Mouse (Mus musculus): ENCODE measurements around the gene Zfyve1. TPM values are rescaled to one million over a fixed set of nuclear protein-coding genes. Genes with fewer than 3 reads are reported as not detected.

Gene Zfyve1
- polyA plus RNA-seq, 1 experiment from 2014 or later = 27.3 TPM

- peaks cover 14% of the 10 kb centered on the region for H3K4me1 ChIP-seq (ENCODE audit: control insufficient read depth, insufficient read depth, low read length)
- no peak overlapping the region for H3K4me3 ChIP-seq (ENCODE audit: low read depth, low read length)
- H3K27ac ChIP-seq (ENCODE audit: low read length) = no peak overlapping the region
- 86% methylated on average over 6 of the region's 6 CpGs for WGBS
- H3K36me3 ChIP-seq (ENCODE audit: control insufficient read depth, insufficient read depth, low read length) = no peaks in the 10 kb centered on the region
- ATAC-seq = no peak
- no peaks in the 10 kb centered on the region for H3K9me3 ChIP-seq (replicated peaks; ENCODE audit: control insufficient read depth, low read length, poor library complexity, severe bottlenecking)
- H3K4me2 ChIP-seq (ENCODE audit: low read length) = no peak overlapping the region
- no peak overlapping the region for H3K9ac ChIP-seq (ENCODE audit: low read depth, low read length)
- no peaks in the 10 kb centered on the region for H3K27me3 ChIP-seq (ENCODE audit: control insufficient read depth, insufficient read depth, low read depth, low read length)
Observed at GRCm38 (mm10) chr12:83523056-83523455, 74.0 kb downstream of the Zfyve1 start.

DNA sequence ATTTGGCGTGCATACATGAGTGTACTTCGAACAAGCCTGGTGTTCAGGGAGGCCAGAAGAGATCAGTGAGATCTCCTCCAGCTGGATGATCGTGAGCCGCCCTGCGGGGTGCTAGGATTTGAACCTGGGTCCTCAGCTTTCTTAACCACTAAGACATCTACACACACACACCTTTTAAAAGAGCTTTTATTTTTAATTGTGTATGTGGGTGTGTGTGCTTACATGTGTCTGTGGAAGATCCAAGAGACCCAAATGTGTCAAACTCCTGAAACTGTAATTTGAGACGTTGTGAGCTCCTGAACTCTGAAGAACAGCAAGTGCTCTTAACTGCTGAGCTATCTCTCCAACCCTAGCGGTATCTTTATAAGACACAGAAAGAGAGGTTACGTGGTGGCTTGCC, 75.9 kb downstream of the Zfyve1 start:
- Histone ChIP-seq H3K4me2 (ENCODE audit: low read length) (peak overlapping the region; percentile 61), H3K27ac (ENCODE audit: low read length) (no peak overlapping the region), H3K4me1 (ENCODE audit: control insufficient read depth, insufficient read depth, low read length) (peaks cover 14% of the 10 kb centered on the region), H3K9ac (ENCODE audit: low read depth, low read length) (peak overlapping the region; percentile 59), H3K4me3 (ENCODE audit: low read depth, low read length) (peak overlapping the region; percentile 46), H3K9me3 (replicated peaks; ENCODE audit: control insufficient read depth, low read length, poor library complexity, severe bottlenecking) (no peaks in the 10 kb centered on the region), H3K27me3 (ENCODE audit: control insufficient read depth, insufficient read depth, low read depth, low read length) (no peaks in the 10 kb centered on the region), H3K36me3 (ENCODE audit: control insufficient read depth, insufficient read depth, low read length) (no peaks in the 10 kb centered on the region)
- ATAC-seq = no peak
- WGBS = 47% methylated on average over 8 of the region's 8 CpGs

- H3K9me3 ChIP-seq (replicated peaks; ENCODE audit: control insufficient read depth, low read length, poor library complexity, severe bottlenecking) = no peaks in the 10 kb centered on the region
- H3K4me1 ChIP-seq (ENCODE audit: control insufficient read depth, insufficient read depth, low read length) = peaks cover 14% of the 10 kb centered on the region
- peak within 1 kb of the TSS; percentile 35 for H3K27ac ChIP-seq (ENCODE audit: low read length)
- H3K9ac ChIP-seq (ENCODE audit: low read depth, low read length) = peak within 1 kb of the TSS; percentile 59
- peak within 1 kb of the TSS; percentile 46 for H3K4me3 ChIP-seq (ENCODE audit: low read depth, low read length)
- H3K4me2 ChIP-seq (ENCODE audit: low read length) = peak within 1 kb of the TSS; percentile 61
- WGBS = under 1% methylated on average over 32 of the region's 32 CpGs
- H3K27me3 ChIP-seq (ENCODE audit: control insufficient read depth, insufficient read depth, low read depth, low read length) = no peaks in the 10 kb centered on the region
- ATAC-seq = peak; percentile 99
- no peaks in the 10 kb centered on the region for H3K36me3 ChIP-seq (ENCODE audit: control insufficient read depth, insufficient read depth, low read length)
Observed at GRCm38 (mm10) chr12:83520311-83520890, 76.6 kb downstream of the Zfyve1 start, which contains the start of gene Dcaf4. Gene Dcaf4 (plus strand): TSS chr12:83520466.

- Histone ChIP-seq H3K4me3 (ENCODE audit: low read depth, low read length) (no peak overlapping the region), H3K4me1 (ENCODE audit: control insufficient read depth, insufficient read depth, low read length) (peaks cover 16% of the 10 kb centered on the region), H3K9ac (ENCODE audit: low read depth, low read length) (no peak overlapping the region), H3K27me3 (ENCODE audit: control insufficient read depth, insufficient read depth, low read depth, low read length) (no peaks in the 10 kb centered on the region), H3K36me3 (ENCODE audit: control insufficient read depth, insufficient read depth, low read length) (no peaks in the 10 kb centered on the region), H3K27ac (ENCODE audit: low read length) (no peak overlapping the region), H3K9me3 (replicated peaks; ENCODE audit: control insufficient read depth, low read length, poor library complexity, severe bottlenecking) (no peaks in the 10 kb centered on the region), H3K4me2 (ENCODE audit: low read length) (no peak overlapping the region)
- 98% methylated on average over 3 of the region's 3 CpGs for whole genome bisulfite sequencing
- no peak for ATAC-seq
Observed at GRCm38 (mm10) chr12:83517580-83517979, 79.4 kb downstream of the Zfyve1 start.

- no peaks in the 10 kb centered on the region for H3K9me3 ChIP-seq (replicated peaks; ENCODE audit: control insufficient read depth, low read length, poor library complexity, severe bottlenecking)
- 0 out of 2 replicates have a peak, but pooled peaks cover 4% of the 10 kb centered on the region for H3K4me1 ChIP-seq (ENCODE audit: control insufficient read depth, insufficient read depth, low read length)
- no peak overlapping the region for H3K9ac ChIP-seq (ENCODE audit: low read depth, low read length)
- H3K4me2 ChIP-seq (ENCODE audit: low read length) = no peak overlapping the region
- ATAC-seq = no peak
- no peaks in the 10 kb centered on the region for H3K27me3 ChIP-seq (ENCODE audit: control insufficient read depth, insufficient read depth, low read depth, low read length)
- H3K4me3 ChIP-seq (ENCODE audit: low read depth, low read length) = no peak overlapping the region
- no peaks in the 10 kb centered on the region for H3K36me3 ChIP-seq (ENCODE audit: control insufficient read depth, insufficient read depth, low read length)
- no peak overlapping the region for H3K27ac ChIP-seq (ENCODE audit: low read length)
- 56% methylated on average over 4 of the region's 4 CpGs for WGBS
Observed at GRCm38 (mm10) chr12:83514216-83514615, 82.8 kb downstream of the Zfyve1 start.

- Histone ChIP-seq H3K4me3 (ENCODE audit: low read depth, low read length) (no peak overlapping the region), H3K9ac (ENCODE audit: low read depth, low read length) (no peak overlapping the region), H3K9me3 (replicated peaks; ENCODE audit: control insufficient read depth, low read length, poor library complexity, severe bottlenecking) (no peaks in the 10 kb centered on the region), H3K36me3 (ENCODE audit: control insufficient read depth, insufficient read depth, low read length) (no peaks in the 10 kb centered on the region), H3K4me1 (ENCODE audit: control insufficient read depth, insufficient read depth, low read length) (0 out of 2 replicates have a peak, but pooled peaks cover 4% of the 10 kb centered on the region), H3K4me2 (ENCODE audit: low read length) (no peak overlapping the region), H3K27me3 (ENCODE audit: control insufficient read depth, insufficient read depth, low read depth, low read length) (no peaks in the 10 kb centered on the region), H3K27ac (ENCODE audit: low read length) (no peak overlapping the region)
- 33% methylated on average over 5 of the region's 5 CpGs for WGBS
- ATAC-seq = 0 out of 2 replicates have a peak, but pooled peaks have one; percentile 36
Observed at GRCm38 (mm10) chr12:83513185-83513584, 83.8 kb downstream of the Zfyve1 start.

DNA sequence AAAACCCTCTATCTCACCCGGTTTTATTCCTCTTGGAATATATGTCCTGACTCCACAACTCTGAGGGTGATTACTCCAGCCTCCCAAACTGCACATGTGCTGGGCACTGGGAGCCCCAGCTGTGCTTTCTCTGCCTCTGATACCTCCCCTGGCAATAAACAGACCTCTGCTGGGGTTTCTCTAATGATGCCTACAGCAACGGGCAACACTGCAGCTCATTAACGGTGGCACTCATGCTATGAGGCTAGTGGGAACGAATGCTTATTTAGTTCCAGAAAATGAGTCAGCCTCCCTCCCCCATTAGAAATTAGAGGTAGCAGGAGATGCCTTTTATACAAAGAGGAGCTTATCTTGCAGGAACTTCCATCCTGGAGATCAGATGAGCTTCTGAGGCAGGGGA, 84.2 kb downstream of the Zfyve1 start:
- Histone ChIP-seq H3K36me3 (ENCODE audit: control insufficient read depth, insufficient read depth, low read length) (no peaks in the 10 kb centered on the region), H3K27ac (ENCODE audit: low read length) (no peak overlapping the region), H3K27me3 (ENCODE audit: control insufficient read depth, insufficient read depth, low read depth, low read length) (no peaks in the 10 kb centered on the region), H3K4me3 (ENCODE audit: low read depth, low read length) (no peak overlapping the region), H3K4me2 (ENCODE audit: low read length) (no peak overlapping the region), H3K9ac (ENCODE audit: low read depth, low read length) (no peak overlapping the region), H3K4me1 (ENCODE audit: control insufficient read depth, insufficient read depth, low read length) (0 out of 2 replicates have a peak, but pooled peaks cover 4% of the 10 kb centered on the region), H3K9me3 (replicated peaks; ENCODE audit: control insufficient read depth, low read length, poor library complexity, severe bottlenecking) (no peaks in the 10 kb centered on the region)
- 26% methylated on average over 4 of the region's 4 CpGs for WGBS
- ATAC-seq = no peak

DNA sequence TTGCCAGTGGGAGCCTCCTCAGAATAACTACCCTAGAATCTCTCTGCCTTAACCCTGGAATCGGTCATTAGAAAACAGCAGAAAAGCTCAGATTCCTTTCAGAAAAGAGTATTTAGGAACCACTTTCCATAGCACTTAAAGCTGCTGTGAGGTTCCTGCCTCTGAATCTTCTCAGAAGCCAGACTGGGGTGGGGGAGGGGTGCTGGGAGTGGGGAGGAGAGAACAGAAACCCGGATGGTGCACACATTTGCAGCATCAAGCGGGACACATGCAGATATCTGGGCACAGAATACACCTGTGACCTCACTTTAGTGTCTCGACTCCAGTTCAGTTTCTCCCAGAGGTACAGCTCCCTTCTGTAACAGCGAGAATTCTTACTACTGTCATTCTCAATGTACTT, 86.4 kb downstream of the Zfyve1 start:
- 84% methylated on average over 5 of the region's 5 CpGs for WGBS

DNA sequence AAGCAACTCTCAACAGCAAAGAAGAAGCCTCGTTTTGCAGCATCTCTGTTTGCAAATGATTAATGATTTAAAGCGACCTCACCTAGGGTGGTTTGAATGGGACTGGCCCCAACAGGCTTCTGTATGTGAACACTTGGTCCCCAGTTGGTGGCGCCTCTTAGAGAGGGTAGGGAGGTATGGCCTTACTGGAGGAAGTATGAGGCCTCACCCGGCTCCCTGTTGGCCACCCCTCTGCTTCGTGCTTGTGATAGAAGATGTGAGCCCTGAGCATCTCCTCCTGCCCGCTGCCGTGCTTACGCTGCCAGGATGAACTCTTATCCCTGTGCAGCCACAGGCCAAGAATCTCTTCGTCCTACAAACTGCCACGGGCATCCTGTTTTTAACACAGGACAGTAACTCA, 90.5 kb downstream of the Zfyve1 start:
- Histone ChIP-seq H3K36me3 (ENCODE audit: control insufficient read depth, insufficient read depth, low read length) (no peaks in the 10 kb centered on the region), H3K4me1 (ENCODE audit: control insufficient read depth, insufficient read depth, low read length) (0 out of 2 replicates have a peak, but pooled peaks cover 3% of the 10 kb centered on the region), H3K4me3 (ENCODE audit: low read depth, low read length) (no peak overlapping the region), H3K4me2 (ENCODE audit: low read length) (no peak overlapping the region), H3K27ac (ENCODE audit: low read length) (no peak overlapping the region), H3K9me3 (replicated peaks; ENCODE audit: control insufficient read depth, low read length, poor library complexity, severe bottlenecking) (no peaks in the 10 kb centered on the region), H3K9ac (ENCODE audit: low read depth, low read length) (no peak overlapping the region), H3K27me3 (ENCODE audit: control insufficient read depth, insufficient read depth, low read depth, low read length) (no peaks in the 10 kb centered on the region)
- no peak for ATAC-seq
- WGBS = 81% methylated on average over 10 of the region's 10 CpGs

More for the DNA sequence above, 86.4 kb downstream of the Zfyve1 start:
- no peak overlapping the region for H3K9ac ChIP-seq (ENCODE audit: low read depth, low read length)
- no peak overlapping the region for H3K4me2 ChIP-seq (ENCODE audit: low read length)
- H3K4me1 ChIP-seq (ENCODE audit: control insufficient read depth, insufficient read depth, low read length) = 0 out of 2 replicates have a peak, but pooled peaks cover 4% of the 10 kb centered on the region
- no peak overlapping the region for H3K4me3 ChIP-seq (ENCODE audit: low read depth, low read length)
- H3K27ac ChIP-seq (ENCODE audit: low read length) = no peak overlapping the region
- H3K36me3 ChIP-seq (ENCODE audit: control insufficient read depth, insufficient read depth, low read length) = no peaks in the 10 kb centered on the region
- H3K9me3 ChIP-seq (replicated peaks; ENCODE audit: control insufficient read depth, low read length, poor library complexity, severe bottlenecking) = no peaks in the 10 kb centered on the region
- ATAC-seq = no peak
- H3K27me3 ChIP-seq (ENCODE audit: control insufficient read depth, insufficient read depth, low read depth, low read length) = no peaks in the 10 kb centered on the region
